Mouse (Mus musculus) limb, embryonic 14.5 days (tissue): Measurements from ENCODE around the gene Dnajc25. TPM values are rescaled to one million over a fixed set of nuclear protein-coding genes. Genes with fewer than 3 reads are reported as not detected.

Source experiments
- ATAC-seq: fragments of 200-750 bp; cut with Nextera tagmentation; 2 replicates; pipeline ENCODE4 v1.8.0; 2017; ENCODE audit warnings: low read depth, moderate number of reproducible peaks, moderate TSS enrichment; ENCODE audit not compliant: low FRiP score
- DNase-seq: peaks from one replicate; pipeline ENCODE4 v3.0.0-alpha.2; 2015; ENCODE audit warnings: low spot score
- H3K27ac ChIP-seq: fragments of 300-500 bp; sonication (generic); replicated peaks from 2 replicates; pipeline ENCODE4 v1.5.1; 2014; ENCODE audit warnings: low read depth, mild to moderate bottlenecking, low read length, moderate library complexity, mixed read lengths
- H3K27me3 ChIP-seq: fragments of 300-500 bp; sonication (generic); 2 replicates; pipeline ENCODE4 v1.6.1; 2014; ENCODE audit warnings: low read length, mixed read lengths; ENCODE audit not compliant: control insufficient read depth, insufficient read depth
- H3K36me3 ChIP-seq: fragments of 300-500 bp; sonication (generic); 2 replicates; pipeline ENCODE4 v1.6.1; 2014; ENCODE audit warnings: mild to moderate bottlenecking, low read length, moderate library complexity, mixed read lengths; ENCODE audit not compliant: control insufficient read depth, insufficient read depth
- H3K4me1 ChIP-seq: fragments of 300-500 bp; sonication (generic); 2 replicates; pipeline ENCODE4 v1.6.1; 2014; ENCODE audit warnings: antibody characterized with exemption, low read length, mixed read lengths; ENCODE audit not compliant: control insufficient read depth, insufficient read depth
- H3K4me2 ChIP-seq: fragments of 300-500 bp; sonication (generic); replicated peaks from 2 replicates; pipeline ENCODE4 v1.6.1; 2014; ENCODE audit warnings: low read depth, mild to moderate bottlenecking, low read length, moderate library complexity; ENCODE audit not compliant: severe bottlenecking
- H3K4me3 ChIP-seq: fragments of 300-500 bp; sonication (generic); replicated peaks from 2 replicates; pipeline ENCODE4 v1.5.1; 2014; ENCODE audit warnings: low read length
- H3K9ac ChIP-seq: fragments of 300-500 bp; sonication (generic); 2 replicates; pipeline ENCODE4 v1.6.1; 2014; ENCODE audit warnings: mild to moderate bottlenecking, low read depth, low read length, moderate library complexity; ENCODE audit not compliant: severe bottlenecking
- H3K9me3 ChIP-seq: fragments of 300-500 bp; sonication (generic); 2 replicates; pipeline ENCODE4 v1.6.1; 2016; ENCODE audit warnings: low read length; ENCODE audit not compliant: control insufficient read depth
- POLR2A ChIP-seq: fragments of 200-500 bp; IDR thresholded peaks from 2 replicates; pipeline ENCODE4 v1.8.0; 2012; ENCODE audit warnings: inconsistent platforms, mild to moderate bottlenecking, moderate library complexity, borderline replicate concordance; ENCODE audit not compliant: insufficient read depth, insufficient read length; ENCODE audit errors: extremely low read depth
- WGBS: fragments of 180-500 bp; shearing (Covaris S2); extraction: QIAGEN DNeasy Blood & Tissue Kit; methylation state at CpG from one replicate; pipeline ENCODE4 v1.1.7; 2014; 5-methylcytosine and 5-hydroxymethylcytosine counted together
- polyA plus RNA-seq, 2 experiments: library from polyadenylated mRNA; depleted of rRNA in 1 of 2; stranded (reverse) in 1 of 2; unstranded in 1 of 2; fragments of >200 nt; fragmentation: Nextera tagmentation in 1 of 2; extraction: Ambion mirVana in 1 of 2; gene quantifications; 2 replicates each; pipeline versions ENCODE4 v1.2.1 to v1.2.3; 2012 to 2014

The Dnajc25 gene
- polyA plus RNA-seq (2012; rRNA removed), result 10.1 and 10.7 TPM in 2 replicates
- polyA plus RNA-seq (2014; fragmentation: Nextera tagmentation; extraction: Ambion mirVana), result 18.3 and 20.8 TPM in 2 replicates

DNA sequence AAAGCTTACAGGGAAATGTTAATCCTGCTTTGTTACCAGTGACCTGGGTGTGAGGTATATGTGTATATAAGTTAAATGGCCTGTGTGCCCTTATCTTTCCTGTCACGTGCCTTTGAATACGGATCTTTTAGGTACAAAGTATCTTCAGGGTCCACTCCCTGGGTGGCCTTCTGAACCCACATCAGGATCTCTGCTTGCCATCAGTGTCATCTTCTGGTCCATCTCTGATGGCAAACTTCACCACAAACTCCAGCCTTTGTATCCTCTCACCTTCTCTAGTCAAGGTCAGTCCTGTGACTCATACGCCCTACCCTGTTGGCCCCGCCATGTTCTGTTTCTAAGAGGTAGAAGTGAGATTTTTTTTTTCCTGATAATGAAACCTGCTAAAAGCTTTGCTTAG is at the start of gene Dnajc25:
TSS of gene Dnajc25 (plus strand) at position 301 of the 400 bp plus-strand sequence.
- no peak within 1 kb of the TSS for H3K4me2 ChIP-seq
- TF ChIP-seq POLR2A, result no peak
- H3K27ac ChIP-seq, result no peak within 1 kb of the TSS
- no peaks in the 10 kb centered on the region for H3K9me3 ChIP-seq
- H3K27me3 ChIP-seq, result no peaks in the 10 kb centered on the region
- ATAC-seq (no peak), DNase-seq (no peak)
- H3K4me3 ChIP-seq, result no peak within 1 kb of the TSS
- H3K4me1 ChIP-seq, result no peaks in the 10 kb centered on the region
- no peaks in the 10 kb centered on the region for H3K36me3 ChIP-seq
- H3K9ac ChIP-seq, result no peak within 1 kb of the TSS
- 86% methylated on average over 4 of the region's 4 CpGs for WGBS

DNA sequence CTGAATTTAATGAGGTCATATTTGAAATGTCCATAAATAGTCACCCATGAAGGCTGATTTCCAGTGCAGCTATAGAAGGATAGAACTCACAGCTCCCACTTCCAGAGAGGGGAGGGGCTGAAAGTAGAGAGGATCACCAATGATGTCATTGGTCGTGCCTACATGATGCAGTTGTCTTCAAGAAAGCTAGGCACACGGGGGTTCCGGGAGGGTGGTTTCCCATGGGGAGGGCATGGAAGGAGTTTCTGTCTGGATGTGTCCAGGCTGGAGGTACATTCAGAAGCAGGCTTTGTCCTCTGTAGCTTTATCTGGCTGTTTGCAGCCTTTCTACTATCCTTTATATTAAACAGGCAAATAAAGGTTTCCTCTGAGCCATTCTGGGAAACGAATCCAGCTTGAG is 46.5 kb upstream of the Dnajc25 start:
- Histone ChIP-seq H3K4me3 (no peak overlapping the region), H3K9me3 (no peaks in the 10 kb centered on the region), H3K9ac (no peak overlapping the region), H3K36me3 (no peaks in the 10 kb centered on the region; the same call in none of the 2 replicates), H3K27me3 (no peaks in the 10 kb centered on the region), H3K27ac (no peak overlapping the region), H3K4me2 (no peak overlapping the region), H3K4me1 (peaks cover 7% of the 10 kb centered on the region)
- WGBS, result 76% methylated on average over 4 of the region's 4 CpGs
- no peak for TF ChIP-seq POLR2A
- no peak for DNase-seq
- ATAC-seq, result no peak

DNA sequence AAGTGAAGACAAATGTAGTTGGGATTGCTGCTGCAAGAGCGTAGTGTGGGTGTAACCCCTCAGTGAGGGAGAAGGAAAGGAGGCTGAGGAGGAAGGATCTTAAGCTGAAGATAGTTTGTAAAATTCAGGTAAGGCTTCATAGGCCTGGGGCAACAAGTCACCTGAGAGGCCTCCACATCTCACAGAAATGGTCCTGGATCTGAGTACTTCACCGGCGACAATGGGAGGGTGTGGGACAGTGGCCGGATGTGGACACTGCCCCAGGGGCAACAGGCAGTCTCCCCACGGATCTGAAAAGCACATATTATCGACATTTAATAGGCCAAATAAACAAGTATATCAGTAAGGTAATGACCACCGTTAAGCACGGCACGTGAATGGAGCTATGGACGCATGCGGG is 42.2 kb upstream of the Dnajc25 start:
- Histone ChIP-seq H3K4me3 (no peak overlapping the region), H3K4me2 (no peak overlapping the region), H3K27me3 (no peaks in the 10 kb centered on the region), H3K36me3 (no peaks in the 10 kb centered on the region; the same call in 1 of the 2 replicates), H3K4me1 (no peaks in the 10 kb centered on the region), H3K27ac (no peak overlapping the region), H3K9ac (no peak overlapping the region), H3K9me3 (no peaks in the 10 kb centered on the region)
- 83% methylated on average over 11 of the region's 11 CpGs for WGBS
- TF ChIP-seq POLR2A, result no peak
- DNase-seq, result no peak
- no peak for ATAC-seq

DNA sequence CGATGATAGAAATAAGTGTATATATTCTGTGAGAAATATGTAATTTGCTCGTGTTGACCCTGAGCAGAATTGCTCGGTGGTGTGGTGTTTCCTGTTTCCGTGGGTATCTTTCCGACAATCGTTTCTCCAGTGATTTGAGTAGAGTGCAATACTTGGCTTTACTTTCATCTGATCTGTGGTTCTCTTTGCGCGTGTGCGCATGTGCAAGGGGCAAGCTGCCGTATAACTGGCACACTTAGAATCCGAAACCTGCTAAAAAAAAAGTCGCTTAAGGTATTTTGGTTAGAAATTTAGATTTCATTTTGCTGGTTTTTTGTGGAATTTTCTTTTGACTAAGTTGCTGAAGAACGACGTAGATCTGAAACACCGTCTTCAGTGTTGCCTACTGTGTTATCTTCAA is 33.1 kb upstream of the Dnajc25 start:
- no peak overlapping the region for H3K9ac ChIP-seq
- H3K36me3 ChIP-seq, result no peaks in the 10 kb centered on the region
- H3K27me3 ChIP-seq, result no peaks in the 10 kb centered on the region
- no peak overlapping the region for H3K4me2 ChIP-seq
- no peak overlapping the region for H3K4me3 ChIP-seq
- H3K9me3 ChIP-seq, result no peaks in the 10 kb centered on the region
- H3K27ac ChIP-seq, result no peak overlapping the region
- no peak for TF ChIP-seq POLR2A
- H3K4me1 ChIP-seq, result no peaks in the 10 kb centered on the region
- 90% methylated on average over 15 of the region's 15 CpGs for WGBS
- ATAC-seq, result no peak
- DNase-seq, result no peak

DNA sequence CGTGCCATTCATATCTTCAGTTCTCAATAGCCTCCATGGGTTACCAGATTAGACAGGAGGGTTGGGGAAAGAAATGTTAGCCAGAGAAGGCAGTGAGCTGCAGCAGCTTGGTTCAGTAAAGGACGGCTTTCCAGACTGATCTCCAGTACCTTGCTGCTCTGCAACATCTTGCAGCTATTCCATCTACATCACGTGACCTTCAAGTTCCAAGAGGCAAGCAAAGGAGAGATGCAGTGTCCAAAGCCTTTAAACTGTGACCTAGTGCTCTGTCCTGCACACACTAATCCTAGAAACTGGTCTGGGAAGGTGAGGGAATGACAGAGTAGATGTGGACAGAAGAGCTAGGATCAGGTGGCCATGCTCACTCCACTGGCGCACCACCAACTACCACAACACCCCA is 31.6 kb upstream of the Dnajc25 start:
- DNase-seq (no peak), ATAC-seq (no peak)
- Histone ChIP-seq H3K9me3 (no peaks in the 10 kb centered on the region), H3K4me2 (no peak overlapping the region), H3K36me3 (no peaks in the 10 kb centered on the region), H3K4me3 (no peak overlapping the region), H3K27me3 (no peaks in the 10 kb centered on the region), H3K4me1 (no peaks in the 10 kb centered on the region), H3K9ac (no peak overlapping the region), H3K27ac (no peak overlapping the region)
- TF ChIP-seq POLR2A, result no peak
- WGBS, result 94% methylated on average over 4 of the region's 4 CpGs

DNA sequence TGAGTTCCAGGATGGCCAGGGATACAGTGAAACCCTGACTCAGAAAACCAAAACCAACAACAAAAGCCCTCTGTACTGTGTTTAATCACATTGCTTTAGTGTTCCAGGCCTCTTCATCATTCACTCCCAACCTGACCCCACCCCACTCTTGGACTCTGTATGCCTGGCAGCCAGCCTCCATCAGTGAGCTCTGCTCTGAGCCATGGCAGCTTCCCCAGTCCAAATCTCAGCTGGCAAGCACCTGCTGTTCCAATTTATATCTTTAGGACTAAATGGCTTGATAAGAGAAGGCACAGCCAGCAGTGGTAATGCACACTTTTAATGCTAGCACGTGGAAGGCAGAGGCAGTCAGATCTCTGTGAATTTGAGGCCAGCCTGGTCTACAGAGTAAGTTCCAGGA is 29.7 kb upstream of the Dnajc25 start:
- no peak overlapping the region for H3K4me2 ChIP-seq
- no peak for ATAC-seq
- 84% methylated on average over 1 of the region's 1 CpGs for WGBS

More for the DNA sequence above, 29.7 kb upstream of the Dnajc25 start:
- H3K36me3 ChIP-seq, result no peaks in the 10 kb centered on the region
- H3K9ac ChIP-seq, result no peak overlapping the region
- no peaks in the 10 kb centered on the region for H3K27me3 ChIP-seq
- no peak overlapping the region for H3K27ac ChIP-seq
- H3K9me3 ChIP-seq, result no peaks in the 10 kb centered on the region
- no peak for DNase-seq
- no peak for TF ChIP-seq POLR2A
- no peaks in the 10 kb centered on the region for H3K4me1 ChIP-seq
- H3K4me3 ChIP-seq, result no peak overlapping the region
